Mouse (Mus musculus): ENCODE results near the gene Slc46a3. TPM values are rescaled to one million over a fixed set of nuclear protein-coding genes. Genes with fewer than 3 reads are reported as not detected.

Gene Slc46a3
- polyA plus RNA-seq, 1 experiment from 2014 or later: 5.0 TPM

DNA sequence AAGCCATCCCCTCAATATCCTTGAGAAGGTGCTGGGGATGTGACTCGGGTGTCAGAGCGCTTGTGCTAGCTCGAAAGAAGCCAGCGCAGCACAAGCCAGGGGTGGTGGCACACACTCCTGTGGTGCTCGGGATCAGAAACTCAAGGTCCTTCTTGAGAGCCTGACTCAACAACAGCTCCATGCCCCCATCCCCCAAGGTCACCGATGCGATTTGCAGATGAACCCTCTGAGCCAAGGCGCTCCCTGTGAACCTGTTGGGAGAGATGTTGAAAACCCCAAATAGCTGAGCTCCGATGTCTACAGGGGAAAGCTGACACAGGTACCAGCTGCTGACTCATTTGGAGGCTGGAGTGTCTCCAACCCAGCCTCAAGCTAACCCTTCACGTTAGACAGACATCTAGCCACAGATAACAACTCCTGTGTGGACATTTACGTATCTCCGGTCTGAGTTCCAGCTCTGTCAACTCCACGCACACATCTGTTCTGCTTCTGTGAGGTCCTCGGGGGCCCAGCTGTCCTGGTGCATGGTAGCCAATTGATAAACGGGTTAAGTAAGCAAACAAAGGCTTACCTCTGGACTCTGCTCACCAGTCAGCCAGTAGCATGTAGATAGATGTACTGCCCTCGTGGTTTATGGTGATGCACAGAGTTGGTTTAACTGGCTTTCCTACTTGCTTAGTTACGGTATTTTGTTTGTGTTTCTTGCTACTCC is 14.5 kb downstream of the Slc46a3 start:
- peaks cover 28% of the 10 kb centered on the region for H3K36me3 ChIP-seq (ENCODE audit: control insufficient read depth, insufficient read depth, low read length)
- H3K4me1 ChIP-seq (replicated peaks; ENCODE audit: control insufficient read depth, insufficient read depth, low read length): peaks cover 5% of the 10 kb centered on the region
- 68% methylated on average over 17 of the region's 17 CpGs for WGBS
- no peak overlapping the region for H3K4me2 ChIP-seq (ENCODE audit: low read depth, low read length)
- no peaks in the 10 kb centered on the region for H3K9me3 ChIP-seq (ENCODE audit: control insufficient read depth, low read length)
- no peak overlapping the region for H3K4me3 ChIP-seq (ENCODE audit: low read length)
- H3K27me3 ChIP-seq (ENCODE audit: control insufficient read depth, insufficient read depth, low read depth, low read length): no peaks in the 10 kb centered on the region
- ATAC-seq (ENCODE audit: low read depth): no peak
- H3K9ac ChIP-seq (ENCODE audit: low read length): no peak overlapping the region
- no peak overlapping the region for H3K27ac ChIP-seq (ENCODE audit: low read length)

DNA sequence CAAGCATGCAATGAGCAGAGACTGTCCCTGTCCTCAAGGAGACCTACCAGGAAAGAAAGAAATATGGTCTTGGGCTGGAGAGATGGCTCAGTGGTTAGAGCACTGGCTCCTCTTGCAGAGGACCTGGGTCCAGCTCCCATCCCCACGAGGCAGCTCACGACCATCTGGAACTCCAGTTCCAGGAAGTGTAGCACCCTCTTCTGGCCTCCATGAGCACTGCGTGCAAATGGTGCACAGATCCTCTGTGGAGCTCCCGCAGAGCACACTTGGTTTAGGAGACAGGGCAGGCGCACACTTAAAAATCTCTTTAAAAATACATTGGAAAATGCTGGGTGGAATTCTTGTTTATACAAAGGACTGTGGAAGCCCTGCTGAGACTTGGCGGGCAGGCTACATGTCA is 17.1 kb downstream of the Slc46a3 start:
- H3K36me3 ChIP-seq (ENCODE audit: control insufficient read depth, insufficient read depth, low read length): peaks cover 29% of the 10 kb centered on the region
- no peak for ATAC-seq (ENCODE audit: low read depth)
- H3K4me3 ChIP-seq (ENCODE audit: low read length): no peak overlapping the region
- peak overlapping the region; percentile 31 for H3K27ac ChIP-seq (ENCODE audit: low read length)
- H3K27me3 ChIP-seq (ENCODE audit: control insufficient read depth, insufficient read depth, low read depth, low read length): no peaks in the 10 kb centered on the region
- H3K9me3 ChIP-seq (ENCODE audit: control insufficient read depth, low read length): no peaks in the 10 kb centered on the region
- H3K4me2 ChIP-seq (ENCODE audit: low read depth, low read length): no peak overlapping the region
- H3K9ac ChIP-seq (ENCODE audit: low read length): no peak overlapping the region
- WGBS: 76% methylated on average over 6 of the region's 6 CpGs
- H3K4me1 ChIP-seq (replicated peaks; ENCODE audit: control insufficient read depth, insufficient read depth, low read length): peaks cover 5% of the 10 kb centered on the region

DNA sequence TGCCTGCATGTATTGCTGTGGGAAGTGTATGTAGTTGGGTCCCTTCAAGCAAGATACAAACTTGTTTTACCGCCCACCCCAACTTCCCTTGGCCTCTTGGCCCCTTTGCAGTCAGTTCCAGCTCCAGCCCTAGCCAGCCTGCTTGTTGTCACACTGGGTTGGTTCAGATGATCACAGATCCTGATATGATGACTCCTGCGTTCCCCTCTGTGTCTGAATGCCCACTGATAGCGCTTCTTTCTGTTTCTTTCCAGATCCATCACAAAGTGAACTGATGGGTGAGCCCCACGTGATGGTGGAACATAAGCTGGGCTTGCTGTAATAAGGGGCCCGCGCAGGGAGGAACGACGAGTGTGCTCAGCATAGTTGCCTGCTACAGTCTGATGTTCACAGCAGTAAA is 19.4 kb downstream of the Slc46a3 start:
- H3K27me3 ChIP-seq (ENCODE audit: control insufficient read depth, insufficient read depth, low read depth, low read length): no peaks in the 10 kb centered on the region
- H3K36me3 ChIP-seq (ENCODE audit: control insufficient read depth, insufficient read depth, low read length): peaks cover 29% of the 10 kb centered on the region
- H3K4me1 ChIP-seq (replicated peaks; ENCODE audit: control insufficient read depth, insufficient read depth, low read length): peaks cover 5% of the 10 kb centered on the region
- no peak overlapping the region for H3K9ac ChIP-seq (ENCODE audit: low read length)
- no peak overlapping the region for H3K4me3 ChIP-seq (ENCODE audit: low read length)
- ATAC-seq (ENCODE audit: low read depth): no peak
- no peak overlapping the region for H3K27ac ChIP-seq (ENCODE audit: low read length)
- 93% methylated on average over 8 of the region's 8 CpGs for WGBS
- H3K9me3 ChIP-seq (ENCODE audit: control insufficient read depth, low read length): no peaks in the 10 kb centered on the region
- no peak overlapping the region for H3K4me2 ChIP-seq (ENCODE audit: low read depth, low read length)

DNA sequence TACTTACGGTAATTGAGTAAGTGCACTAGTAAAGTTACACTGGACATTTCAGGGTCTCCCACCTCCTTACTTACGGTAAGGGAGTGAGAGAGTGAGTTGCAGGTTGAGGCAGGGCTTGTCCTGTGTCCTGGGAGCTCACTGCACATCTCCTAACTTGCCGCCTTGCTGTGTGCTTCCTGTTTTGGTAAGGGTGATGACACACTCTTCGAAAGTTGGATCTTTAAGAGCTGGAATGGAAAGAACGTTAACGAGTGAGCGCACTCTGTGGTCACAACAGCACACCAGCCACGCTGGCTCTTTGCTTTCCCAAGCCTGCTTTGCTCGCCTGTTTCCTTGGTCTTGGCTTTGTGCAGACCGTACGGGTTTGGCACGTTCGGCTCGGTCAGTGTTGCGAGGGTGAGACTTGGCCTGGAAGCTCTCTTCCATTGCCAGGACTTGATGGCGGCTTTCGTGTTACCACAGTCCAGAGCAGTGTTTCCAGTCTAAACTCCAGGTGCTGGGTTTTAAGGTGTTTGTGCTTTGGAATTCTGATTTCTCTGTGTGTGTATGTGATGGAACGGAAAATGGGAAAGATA is 20.0 kb downstream of the Slc46a3 start:
- Histone ChIP-seq H3K4me1 (replicated peaks; ENCODE audit: control insufficient read depth, insufficient read depth, low read length) (peaks cover 5% of the 10 kb centered on the region), H3K4me3 (ENCODE audit: low read length) (no peak overlapping the region), H3K36me3 (ENCODE audit: control insufficient read depth, insufficient read depth, low read length) (peaks cover 29% of the 10 kb centered on the region), H3K27me3 (ENCODE audit: control insufficient read depth, insufficient read depth, low read depth, low read length) (no peaks in the 10 kb centered on the region), H3K27ac (ENCODE audit: low read length) (no peak overlapping the region), H3K4me2 (ENCODE audit: low read depth, low read length) (no peak overlapping the region), H3K9me3 (ENCODE audit: control insufficient read depth, low read length) (no peaks in the 10 kb centered on the region), H3K9ac (ENCODE audit: low read length) (no peak overlapping the region)
- ATAC-seq (ENCODE audit: low read depth): no peak
- WGBS: 91% methylated on average over 18 of the region's 18 CpGs

DNA sequence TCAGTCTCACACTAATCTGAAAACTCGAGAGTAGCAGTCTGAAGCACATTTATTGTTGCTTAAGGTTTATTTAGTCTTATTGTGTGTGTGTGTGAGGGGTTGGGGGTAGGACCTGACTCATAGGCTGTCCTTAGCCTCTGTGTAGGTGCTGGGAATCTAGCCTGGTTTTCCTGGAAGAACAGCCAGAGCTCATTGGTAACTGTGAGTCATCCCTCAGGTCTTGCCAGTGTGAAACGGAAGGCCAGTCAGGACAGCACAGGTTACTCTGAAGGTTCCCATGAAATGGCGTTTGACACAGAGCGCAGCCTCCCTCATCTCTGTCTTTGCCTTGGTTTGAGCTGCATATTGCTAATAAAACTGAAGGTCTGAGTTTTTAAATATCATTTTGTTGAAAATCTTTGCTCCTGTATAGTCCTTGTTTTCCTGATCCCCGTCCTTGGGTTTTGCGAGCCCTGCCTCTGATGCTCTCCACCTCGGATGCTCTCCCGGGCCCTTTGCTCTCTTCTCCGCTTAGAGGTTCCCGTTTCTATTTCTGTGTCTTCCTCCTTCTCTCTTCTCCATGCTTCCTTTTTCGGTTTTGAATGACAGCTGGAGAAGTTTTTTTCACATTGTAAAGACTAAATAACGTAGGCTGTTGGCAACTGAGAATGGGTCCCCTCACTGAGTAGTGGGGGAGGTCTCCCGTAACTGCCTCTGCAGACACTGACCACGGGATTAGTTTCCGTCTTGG is 23.4 kb downstream of the Slc46a3 start:
- Histone ChIP-seq H3K9ac (ENCODE audit: low read length) (no peak overlapping the region), H3K4me2 (ENCODE audit: low read depth, low read length) (no peak overlapping the region), H3K36me3 (ENCODE audit: control insufficient read depth, insufficient read depth, low read length) (peaks cover 17% of the 10 kb centered on the region), H3K4me1 (replicated peaks; ENCODE audit: control insufficient read depth, insufficient read depth, low read length) (no peaks in the 10 kb centered on the region; the same call in 1 of the 2 replicates), H3K27ac (ENCODE audit: low read length) (peak overlapping the region; percentile 89), H3K4me3 (ENCODE audit: low read length) (no peak overlapping the region), H3K27me3 (ENCODE audit: control insufficient read depth, insufficient read depth, low read depth, low read length) (no peaks in the 10 kb centered on the region), H3K9me3 (ENCODE audit: control insufficient read depth, low read length) (no peaks in the 10 kb centered on the region)
- no peak for ATAC-seq (ENCODE audit: low read depth)
- WGBS: 87% methylated on average over 15 of the region's 15 CpGs

DNA sequence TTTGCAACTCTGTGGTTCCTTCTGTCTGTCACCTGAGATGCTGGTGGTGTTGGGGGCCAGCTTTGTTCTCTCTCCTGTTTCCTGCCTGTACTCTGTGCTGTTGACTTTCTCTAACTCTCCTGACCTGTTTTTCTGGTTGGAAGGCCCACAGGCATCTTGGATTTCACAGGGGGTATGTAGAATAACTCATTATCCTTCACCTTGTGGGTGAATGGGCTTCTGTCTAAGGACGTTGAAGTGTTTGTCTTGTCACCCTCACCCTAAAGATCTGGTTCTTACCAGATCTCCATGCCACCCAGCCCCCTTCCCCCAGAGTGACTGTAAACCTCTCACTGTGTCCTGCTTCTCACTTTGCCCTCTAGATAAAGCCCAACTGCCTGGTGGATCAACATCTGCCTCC is 24.3 kb downstream of the Slc46a3 start:
- WGBS: 59% methylated on average over 1 of the region's 1 CpGs

DNA sequence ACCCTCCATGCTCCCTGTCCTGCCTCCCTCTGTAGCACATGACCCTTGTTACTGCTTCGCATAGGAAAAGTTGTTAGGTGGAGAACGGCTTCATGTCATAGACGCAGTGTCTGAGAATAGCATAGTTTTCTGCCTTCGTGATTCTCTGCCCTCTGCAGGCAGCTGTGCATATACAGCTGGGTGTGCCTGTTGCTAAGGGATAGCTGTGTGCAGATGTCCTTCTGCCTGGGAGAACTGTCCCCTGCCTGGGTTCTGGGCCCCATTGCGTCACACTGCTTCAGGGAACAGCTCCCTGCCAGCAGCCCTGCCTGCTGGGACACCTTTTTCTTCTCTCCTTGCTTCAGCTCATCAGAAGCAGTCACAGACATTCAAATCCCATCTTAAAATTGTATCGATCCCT is 25.0 kb downstream of the Slc46a3 start:
- H3K4me2 ChIP-seq (ENCODE audit: low read depth, low read length): no peak overlapping the region
- H3K4me1 ChIP-seq (replicated peaks; ENCODE audit: control insufficient read depth, insufficient read depth, low read length): no peaks in the 10 kb centered on the region; the same call in 1 of the 2 replicates
- peak; percentile 35; the same call in 1 of the 2 replicates for ATAC-seq (ENCODE audit: low read depth)
- H3K36me3 ChIP-seq (ENCODE audit: control insufficient read depth, insufficient read depth, low read length): peaks cover 11% of the 10 kb centered on the region
- H3K27ac ChIP-seq (ENCODE audit: low read length): peak overlapping the region; percentile 89
- no peak overlapping the region for H3K4me3 ChIP-seq (ENCODE audit: low read length)
- no peak overlapping the region; the same call in 1 of the 2 replicates for H3K9ac ChIP-seq (ENCODE audit: low read length)
- H3K27me3 ChIP-seq (ENCODE audit: control insufficient read depth, insufficient read depth, low read depth, low read length): no peaks in the 10 kb centered on the region
- H3K9me3 ChIP-seq (ENCODE audit: control insufficient read depth, low read length): no peaks in the 10 kb centered on the region
- WGBS: 55% methylated on average over 6 of the region's 6 CpGs

More for the DNA sequence above, 24.3 kb downstream of the Slc46a3 start:
- H3K4me3 ChIP-seq (ENCODE audit: low read length): no peak overlapping the region
- no peak overlapping the region for H3K4me2 ChIP-seq (ENCODE audit: low read depth, low read length)
- no peaks in the 10 kb centered on the region for H3K9me3 ChIP-seq (ENCODE audit: control insufficient read depth, low read length)
- H3K36me3 ChIP-seq (ENCODE audit: control insufficient read depth, insufficient read depth, low read length): peaks cover 8% of the 10 kb centered on the region; the same call in 1 of the 2 replicates
- H3K27ac ChIP-seq (ENCODE audit: low read length): peak overlapping the region; percentile 89
- H3K27me3 ChIP-seq (ENCODE audit: control insufficient read depth, insufficient read depth, low read depth, low read length): no peaks in the 10 kb centered on the region
- no peaks in the 10 kb centered on the region; the same call in 1 of the 2 replicates for H3K4me1 ChIP-seq (replicated peaks; ENCODE audit: control insufficient read depth, insufficient read depth, low read length)
- no peak overlapping the region for H3K9ac ChIP-seq (ENCODE audit: low read length)
- peak; percentile 88 for ATAC-seq (ENCODE audit: low read depth)

DNA sequence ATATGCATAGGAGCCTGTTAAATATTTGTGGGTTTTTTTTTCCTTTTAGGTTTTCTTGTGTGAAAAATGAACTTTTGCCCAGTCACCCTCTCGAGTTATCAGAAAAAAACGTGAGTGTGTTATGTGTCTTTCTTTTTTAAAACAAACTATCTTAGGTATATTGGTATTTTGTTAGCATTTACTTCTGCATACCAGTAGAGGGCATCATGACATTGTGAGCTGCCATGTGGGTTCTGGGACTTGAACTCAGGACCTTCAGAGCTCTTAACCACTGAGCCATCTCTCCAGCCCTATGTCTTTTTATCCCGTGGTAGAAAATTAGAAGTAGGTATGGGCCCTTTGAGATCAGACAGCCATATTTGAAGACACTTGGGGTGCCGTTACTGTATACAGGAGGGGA is 25.9 kb downstream of the Slc46a3 start:
- no peaks in the 10 kb centered on the region for H3K27me3 ChIP-seq (ENCODE audit: control insufficient read depth, insufficient read depth, low read depth, low read length)
- no peak overlapping the region for H3K9ac ChIP-seq (ENCODE audit: low read length)
- no peak overlapping the region for H3K4me3 ChIP-seq (ENCODE audit: low read length)
- no peaks in the 10 kb centered on the region; the same call in 1 of the 2 replicates for H3K4me1 ChIP-seq (replicated peaks; ENCODE audit: control insufficient read depth, insufficient read depth, low read length)
- no peak for ATAC-seq (ENCODE audit: low read depth)
- H3K9me3 ChIP-seq (ENCODE audit: control insufficient read depth, low read length): no peaks in the 10 kb centered on the region
- H3K27ac ChIP-seq (ENCODE audit: low read length): no peak overlapping the region
- H3K4me2 ChIP-seq (ENCODE audit: low read depth, low read length): no peak overlapping the region
- WGBS: 82% methylated on average over 4 of the region's 4 CpGs
- H3K36me3 ChIP-seq (ENCODE audit: control insufficient read depth, insufficient read depth, low read length): peaks cover 20% of the 10 kb centered on the region
